Mouse (Mus musculus) embryonic facial prominence, embryonic 11.5 days (tissue): ENCODE data around the gene Dennd5a. TPM values are rescaled to one million over a fixed set of nuclear protein-coding genes. Genes with fewer than 3 reads are reported as not detected.

Source experiments
- polyA plus RNA-seq: library from polyadenylated mRNA; unstranded; fragments of >200 nt; fragmentation: Nextera tagmentation; extraction: Ambion mirVana; gene quantifications from 2 replicates; pipeline ENCODE4 v1.2.1, GENCODE M21; 2014

Dennd5a gene
- polyA plus RNA-seq, 1 experiment from 2014 or later: 48.2 TPM

Other genes with a start within 250 kb of the Dennd5a start
- gene BC051019, start 236.6 kb downstream of the Dennd5a start, polyA plus RNA-seq: not detected in 2 replicates
- not detected in 2 replicates for gene Ascl3, start 228.7 kb downstream of the Dennd5a start, polyA plus RNA-seq
- gene Tmem9b, start 207.6 kb downstream of the Dennd5a start, polyA plus RNA-seq: 36.6 and 38.4 TPM in 2 replicates
- 0.35 and 1.4 TPM in 2 replicates for gene Nrip3, start 178.4 kb downstream of the Dennd5a start, polyA plus RNA-seq
- 0.28 and 0.50 TPM in 2 replicates for gene Scube2, start 94.8 kb downstream of the Dennd5a start, polyA plus RNA-seq
- gene Tmem41b, start 26.5 kb upstream of the Dennd5a start, polyA plus RNA-seq: 82.3 and 88.9 TPM in 2 replicates
- gene Ipo7, start 57.8 kb upstream of the Dennd5a start, polyA plus RNA-seq: 27.1 and 29.9 TPM in 2 replicates
- 27.5 and 28.3 TPM in 2 replicates for gene Zfp143, start 100.7 kb upstream of the Dennd5a start, polyA plus RNA-seq
- 37.7 and 42.7 TPM in 2 replicates for gene Wee1, start 161.6 kb upstream of the Dennd5a start, polyA plus RNA-seq